Mouse (Mus musculus): ENCODE measurements around the gene Snrk. TPM values are rescaled to one million over a fixed set of nuclear protein-coding genes. Genes with fewer than 3 reads are reported as not detected.

The Snrk gene
- polyA plus RNA-seq, 1 experiment from 2014 or later: 93.6 TPM

- peak; percentile 79 for ATAC-seq
- Histone ChIP-seq H3K4me3 (ENCODE audit: low read depth, low read length) (no peak overlapping the region), H3K27me3 (replicated peaks; ENCODE audit: insufficient read depth, low read length) (no peaks in the 10 kb centered on the region), H3K36me3 (ENCODE audit: insufficient read depth, low read length) (no peaks in the 10 kb centered on the region), H3K27ac (ENCODE audit: low read length) (0 out of 2 replicates have a peak overlapping the region, but pooled peaks have one; percentile 3), H3K9me3 (ENCODE audit: low read length) (no peaks in the 10 kb centered on the region), H3K9ac (replicated peaks; ENCODE audit: low read depth) (no peak overlapping the region), H3K4me2 (replicated peaks; ENCODE audit: low read depth, low read length) (no peak overlapping the region), H3K4me1 (ENCODE audit: insufficient read depth, low read depth, low read length) (0 out of 2 replicates have a peak, but pooled peaks cover 8% of the 10 kb centered on the region)
- peak; percentile 76 for TF ChIP-seq EP300 (IDR thresholded peaks at IDR 0.05)
- peak; percentile 36; the same call in 1 of the 2 replicates for TF ChIP-seq CTCF (IDR thresholded peaks at IDR 0.05)
- 52% methylated on average over 5 of the region's 5 CpGs for WGBS
- DNase-seq (ENCODE audit: low spot score): peak; percentile 79
Measured at GRCm38 (mm10) chr9:122195042-122195682, 78.1 kb downstream of the Snrk start.

- WGBS: 62% methylated on average over 5 of the region's 5 CpGs
- no peak overlapping the region for H3K9ac ChIP-seq (replicated peaks; ENCODE audit: low read depth)
Measured at GRCm38 (mm10) chr9:122197021-122197420, 80.0 kb downstream of the Snrk start.

GRCm38 (mm10) chr9:122198621-122199020 lies 81.6 kb downstream of the Snrk start:
- DNase-seq (ENCODE audit: low spot score) (no peak), ATAC-seq (no peak)
- Histone ChIP-seq H3K9me3 (ENCODE audit: low read length) (no peaks in the 10 kb centered on the region), H3K27ac (ENCODE audit: low read length) (no peak overlapping the region), H3K36me3 (ENCODE audit: insufficient read depth, low read length) (no peaks in the 10 kb centered on the region), H3K9ac (replicated peaks; ENCODE audit: low read depth) (no peak overlapping the region), H3K4me2 (replicated peaks; ENCODE audit: low read depth, low read length) (no peak overlapping the region), H3K4me3 (ENCODE audit: low read depth, low read length) (no peak overlapping the region), H3K4me1 (ENCODE audit: insufficient read depth, low read depth, low read length) (0 out of 2 replicates have a peak, but pooled peaks cover 8% of the 10 kb centered on the region), H3K27me3 (replicated peaks; ENCODE audit: insufficient read depth, low read length) (no peaks in the 10 kb centered on the region)
- no peak for TF ChIP-seq EP300 (IDR thresholded peaks at IDR 0.05)
- no peak for TF ChIP-seq CTCF (IDR thresholded peaks at IDR 0.05)
- WGBS: 86% methylated on average over 3 of the region's 3 CpGs

More at GRCm38 (mm10) chr9:122197021-122197420, 80.0 kb downstream of the Snrk start:
- H3K36me3 ChIP-seq (ENCODE audit: insufficient read depth, low read length): no peaks in the 10 kb centered on the region
- ATAC-seq: no peak
- no peaks in the 10 kb centered on the region for H3K9me3 ChIP-seq (ENCODE audit: low read length)
- no peak overlapping the region for H3K4me2 ChIP-seq (replicated peaks; ENCODE audit: low read depth, low read length)
- H3K27me3 ChIP-seq (replicated peaks; ENCODE audit: insufficient read depth, low read length): no peaks in the 10 kb centered on the region
- no peak overlapping the region for H3K4me3 ChIP-seq (ENCODE audit: low read depth, low read length)
- no peak for DNase-seq (ENCODE audit: low spot score)
- H3K4me1 ChIP-seq (ENCODE audit: insufficient read depth, low read depth, low read length): 0 out of 2 replicates have a peak, but pooled peaks cover 8% of the 10 kb centered on the region
- TF ChIP-seq EP300 (IDR thresholded peaks at IDR 0.05) (no peak), CTCF (IDR thresholded peaks at IDR 0.05) (no peak)
- H3K27ac ChIP-seq (ENCODE audit: low read length): no peak overlapping the region

GRCm38 (mm10) chr9:122199253-122199652 lies 82.2 kb downstream of the Snrk start:
- Histone ChIP-seq H3K9ac (replicated peaks; ENCODE audit: low read depth) (no peak overlapping the region), H3K36me3 (ENCODE audit: insufficient read depth, low read length) (no peaks in the 10 kb centered on the region), H3K27ac (ENCODE audit: low read length) (no peak overlapping the region), H3K4me1 (ENCODE audit: insufficient read depth, low read depth, low read length) (0 out of 2 replicates have a peak, but pooled peaks cover 8% of the 10 kb centered on the region), H3K4me3 (ENCODE audit: low read depth, low read length) (no peak overlapping the region), H3K27me3 (replicated peaks; ENCODE audit: insufficient read depth, low read length) (no peaks in the 10 kb centered on the region), H3K4me2 (replicated peaks; ENCODE audit: low read depth, low read length) (no peak overlapping the region), H3K9me3 (ENCODE audit: low read length) (no peaks in the 10 kb centered on the region)
- WGBS: 41% methylated on average over 6 of the region's 6 CpGs
- DNase-seq (ENCODE audit: low spot score) (peak; percentile 42), ATAC-seq (peak; percentile 42; the same call in 1 of the 2 replicates)
- TF ChIP-seq CTCF (IDR thresholded peaks at IDR 0.05) (peak; percentile 73), EP300 (IDR thresholded peaks at IDR 0.05) (no peak)

GRCm38 (mm10) chr9:122204508-122204907 lies 87.4 kb downstream of the Snrk start:
- Histone ChIP-seq H3K4me1 (ENCODE audit: insufficient read depth, low read depth, low read length) (no peaks in the 10 kb centered on the region), H3K9ac (replicated peaks; ENCODE audit: low read depth) (no peak overlapping the region), H3K27me3 (replicated peaks; ENCODE audit: insufficient read depth, low read length) (no peaks in the 10 kb centered on the region), H3K36me3 (ENCODE audit: insufficient read depth, low read length) (no peaks in the 10 kb centered on the region), H3K4me2 (replicated peaks; ENCODE audit: low read depth, low read length) (no peak overlapping the region), H3K9me3 (ENCODE audit: low read length) (no peaks in the 10 kb centered on the region), H3K4me3 (ENCODE audit: low read depth, low read length) (no peak overlapping the region), H3K27ac (ENCODE audit: low read length) (no peak overlapping the region)
- TF ChIP-seq CTCF (IDR thresholded peaks at IDR 0.05) (peak; percentile 37; the same call in 1 of the 2 replicates), EP300 (IDR thresholded peaks at IDR 0.05) (no peak)
- no peak for ATAC-seq
- 74% methylated on average over 7 of the region's 7 CpGs for WGBS
- no peak for DNase-seq (ENCODE audit: low spot score)

GRCm38 (mm10) chr9:122205543-122206200 lies 88.6 kb downstream of the Snrk start:
- no peaks in the 10 kb centered on the region for H3K27me3 ChIP-seq (replicated peaks; ENCODE audit: insufficient read depth, low read length)
- no peaks in the 10 kb centered on the region for H3K9me3 ChIP-seq (ENCODE audit: low read length)
- H3K4me3 ChIP-seq (ENCODE audit: low read depth, low read length): no peak overlapping the region
- no peak overlapping the region for H3K9ac ChIP-seq (replicated peaks; ENCODE audit: low read depth)
- 31% methylated on average over 11 of the region's 11 CpGs for WGBS
- H3K27ac ChIP-seq (ENCODE audit: low read length): no peak overlapping the region
- DNase-seq (ENCODE audit: low spot score) (no peak), ATAC-seq (peak; percentile 41; the same call in 1 of the 2 replicates)
- H3K36me3 ChIP-seq (ENCODE audit: insufficient read depth, low read length): no peaks in the 10 kb centered on the region
- no peak overlapping the region for H3K4me2 ChIP-seq (replicated peaks; ENCODE audit: low read depth, low read length)
- no peaks in the 10 kb centered on the region for H3K4me1 ChIP-seq (ENCODE audit: insufficient read depth, low read depth, low read length)
- TF ChIP-seq CTCF (IDR thresholded peaks at IDR 0.05) (no peak), EP300 (IDR thresholded peaks at IDR 0.05) (no peak)
